Mouse (Mus musculus): ENCODE results near the gene Gm10318. TPM values are rescaled to one million over a fixed set of nuclear protein-coding genes. Genes with fewer than 3 reads are reported as not detected.

Gene Gm10318
- total RNA-seq (2012; rRNA removed), result not detected in 2 replicates

GRCm38 (mm10) chr10:77852559-77852958, at the start of gene Gm10318:
Gm10318 (plus strand) TSS chr10:77852859.
- Histone ChIP-seq H3K4me1 (ENCODE audit: control insufficient read depth in 2 of 2, insufficient read depth in 2 of 2, low read length in 2 of 2, poor library complexity in 1 of 2) (peaks cover 0 to 3% of the 10 kb centered on the region in 2 experiments; a peak in 1 of 4 replicates), H3K27ac (ENCODE audit: insufficient read depth, low read depth, low read length, poor library complexity, severe bottlenecking) (no peak within 1 kb of the TSS), H3K9me3 (ENCODE audit: control insufficient read depth, insufficient read depth, low read depth, low read length) (no peaks in the 10 kb centered on the region), H3K9ac (ENCODE audit: insufficient read depth, low read depth, low read length, poor library complexity, severe bottlenecking) (no peak within 1 kb of the TSS), H3K36me3 (ENCODE audit: control insufficient read depth, insufficient read depth, low read length, poor library complexity, severe bottlenecking) (no peaks in the 10 kb centered on the region), H3K4me3 (ENCODE audit: insufficient read depth in 1 of 2, low read depth in 1 of 2, low read length in 2 of 2, poor library complexity in 1 of 2, severe bottlenecking in 1 of 2) (no peak within 1 kb of the TSS)
- no peak for DNase-seq (ENCODE audit: low read depth, low spot score)
- in situ Hi-C loops (cut with MboI; ENCODE audit: low sequenced_read_pairs in 2 of 2, unreplicated experiment in 2 of 2), result no loop called here
- TF ChIP-seq HCFC1 (IDR thresholded peaks at IDR 0.05; ENCODE audit: borderline replicate concordance, insufficient read depth, low read length) (no peak), MAFK (IDR thresholded peaks at IDR 0.05; ENCODE audit: insufficient read depth, low read depth, low read length) (no peak), CHD2 (IDR thresholded peaks at IDR 0.05; ENCODE audit: low read depth, low read length) (no peak), ZC3H11A (IDR thresholded peaks at IDR 0.05; ENCODE audit: borderline replicate concordance, low read depth, low read length) (no peak)

DNA sequence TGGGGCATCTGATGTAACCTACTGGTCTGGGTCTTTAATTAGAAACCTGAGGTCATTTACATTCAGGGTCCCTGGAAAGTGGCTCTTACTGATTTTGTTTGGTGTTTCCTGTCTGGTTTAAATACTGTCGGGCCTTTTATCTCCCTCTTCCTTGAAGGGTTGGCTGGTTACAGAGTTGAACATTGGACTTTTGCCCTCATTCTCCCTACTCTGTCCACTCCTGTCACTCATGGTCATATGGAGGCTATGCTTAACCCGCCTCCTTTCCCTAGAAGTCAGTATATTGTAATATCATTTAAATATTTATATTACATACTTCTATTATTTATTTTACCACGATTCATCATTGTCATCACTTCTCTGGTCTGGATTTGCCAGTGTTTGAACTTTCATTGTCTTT, 48.6 kb upstream of the Gm10318 start:
- no peak for DNase-seq (ENCODE audit: low read depth, low spot score)
- H3K9ac ChIP-seq (ENCODE audit: insufficient read depth, low read depth, low read length, poor library complexity, severe bottlenecking), result no peak overlapping the region
- TF ChIP-seq ZNF384 (IDR thresholded peaks at IDR 0.05; ENCODE audit: low read depth, low read length), result no peak
- no peak for TF ChIP-seq ZC3H11A (IDR thresholded peaks at IDR 0.05; ENCODE audit: borderline replicate concordance, low read depth, low read length)
- no peak for TF ChIP-seq CHD2 (IDR thresholded peaks at IDR 0.05; ENCODE audit: low read depth, low read length)
- H3K4me1 ChIP-seq (ENCODE audit: control insufficient read depth in 2 of 2, insufficient read depth in 2 of 2, low read length in 2 of 2, poor library complexity in 1 of 2), result no peaks in the 10 kb centered on the region
- no peak overlapping the region for H3K4me3 ChIP-seq (ENCODE audit: insufficient read depth in 1 of 2, low read depth in 1 of 2, low read length in 2 of 2, poor library complexity in 1 of 2, severe bottlenecking in 1 of 2)
- no peaks in the 10 kb centered on the region for H3K9me3 ChIP-seq (ENCODE audit: control insufficient read depth, insufficient read depth, low read depth, low read length)
- in situ Hi-C loops (cut with MboI; ENCODE audit: low sequenced_read_pairs in 2 of 2, unreplicated experiment in 2 of 2), result no loop called here
- H3K36me3 ChIP-seq (ENCODE audit: control insufficient read depth, insufficient read depth, low read length, poor library complexity, severe bottlenecking), result no peaks in the 10 kb centered on the region
- H3K27ac ChIP-seq (ENCODE audit: insufficient read depth, low read depth, low read length, poor library complexity, severe bottlenecking), result no peak overlapping the region

- no peak for TF ChIP-seq ZNF384 (IDR thresholded peaks at IDR 0.05; ENCODE audit: low read depth, low read length)
- no peak for TF ChIP-seq CHD2 (IDR thresholded peaks at IDR 0.05; ENCODE audit: low read depth, low read length)
- no peak for TF ChIP-seq HCFC1 (IDR thresholded peaks at IDR 0.05; ENCODE audit: borderline replicate concordance, insufficient read depth, low read length)
- no peak for TF ChIP-seq ZC3H11A (IDR thresholded peaks at IDR 0.05; ENCODE audit: borderline replicate concordance, low read depth, low read length)
- TF ChIP-seq MAFK (IDR thresholded peaks at IDR 0.05; ENCODE audit: insufficient read depth, low read depth, low read length), result no peak
- Histone ChIP-seq H3K9me3 (ENCODE audit: control insufficient read depth, insufficient read depth, low read depth, low read length) (peaks cover 2% of the 10 kb centered on the region; the same call in 1 of the 2 replicates), H3K9ac (ENCODE audit: insufficient read depth, low read depth, low read length, poor library complexity, severe bottlenecking) (no peak within 1 kb of the TSS), H3K4me1 (ENCODE audit: control insufficient read depth in 2 of 2, insufficient read depth in 2 of 2, low read length in 2 of 2, poor library complexity in 1 of 2) (no peaks in the 10 kb centered on the region), H3K36me3 (ENCODE audit: control insufficient read depth, insufficient read depth, low read length, poor library complexity, severe bottlenecking) (no peaks in the 10 kb centered on the region), H3K4me3 (ENCODE audit: insufficient read depth in 1 of 2, low read depth in 1 of 2, low read length in 2 of 2, poor library complexity in 1 of 2, severe bottlenecking in 1 of 2) (no peak within 1 kb of the TSS), H3K27ac (ENCODE audit: insufficient read depth, low read depth, low read length, poor library complexity, severe bottlenecking) (no peak within 1 kb of the TSS)
- no peak for DNase-seq (ENCODE audit: low read depth, low spot score)
- in situ Hi-C loops (cut with MboI; ENCODE audit: low sequenced_read_pairs in 2 of 2, unreplicated experiment in 2 of 2), result no loop called here
Measured at GRCm38 (mm10) chr10:77811743-77812142, 40.9 kb upstream of the Gm10318 start, which contains the start of gene Gm9507. Gm9507 (minus strand) TSS chr10:77811843.

GRCm38 (mm10) chr10:77814382-77814781, 38.3 kb upstream of the Gm10318 start, which contains the start of gene Gm2696:
Gm2696 (plus strand) TSS chr10:77814682.
- no peaks in the 10 kb centered on the region for H3K36me3 ChIP-seq (ENCODE audit: control insufficient read depth, insufficient read depth, low read length, poor library complexity, severe bottlenecking)
- H3K27ac ChIP-seq (ENCODE audit: insufficient read depth, low read depth, low read length, poor library complexity, severe bottlenecking), result peak within 1 kb of the TSS; percentile 28; the same call in 1 of the 2 replicates

GRCm38 (mm10) chr10:77815514-77815913, 37.1 kb upstream of the Gm10318 start:
- DNase-seq (ENCODE audit: low read depth, low spot score), result peak; percentile 20
- Histone ChIP-seq H3K9me3 (ENCODE audit: control insufficient read depth, insufficient read depth, low read depth, low read length) (no peaks in the 10 kb centered on the region), H3K9ac (ENCODE audit: insufficient read depth, low read depth, low read length, poor library complexity, severe bottlenecking) (no peak overlapping the region), H3K36me3 (ENCODE audit: control insufficient read depth, insufficient read depth, low read length, poor library complexity, severe bottlenecking) (no peaks in the 10 kb centered on the region), H3K4me3 (ENCODE audit: insufficient read depth in 1 of 2, low read depth in 1 of 2, low read length in 2 of 2, poor library complexity in 1 of 2, severe bottlenecking in 1 of 2) (no peak overlapping the region), H3K4me1 (ENCODE audit: control insufficient read depth in 2 of 2, insufficient read depth in 2 of 2, low read length in 2 of 2, poor library complexity in 1 of 2) (no peaks in the 10 kb centered on the region), H3K27ac (ENCODE audit: insufficient read depth, low read depth, low read length, poor library complexity, severe bottlenecking) (no peak overlapping the region)
- in situ Hi-C loops (cut with MboI; ENCODE audit: low sequenced_read_pairs in 2 of 2, unreplicated experiment in 2 of 2), result no loop called here
- TF ChIP-seq ZNF384 (IDR thresholded peaks at IDR 0.05; ENCODE audit: low read depth, low read length) (no peak), ZC3H11A (IDR thresholded peaks at IDR 0.05; ENCODE audit: borderline replicate concordance, low read depth, low read length) (no peak), MAFK (IDR thresholded peaks at IDR 0.05; ENCODE audit: insufficient read depth, low read depth, low read length) (no peak), HCFC1 (IDR thresholded peaks at IDR 0.05; ENCODE audit: borderline replicate concordance, insufficient read depth, low read length) (no peak), CHD2 (IDR thresholded peaks at IDR 0.05; ENCODE audit: low read depth, low read length) (no peak)

More at GRCm38 (mm10) chr10:77814382-77814781, 38.3 kb upstream of the Gm10318 start, which contains the start of gene Gm2696:
- DNase-seq (ENCODE audit: low read depth, low spot score), result no peak
- TF ChIP-seq ZNF384 (IDR thresholded peaks at IDR 0.05; ENCODE audit: low read depth, low read length), result no peak
- TF ChIP-seq ZC3H11A (IDR thresholded peaks at IDR 0.05; ENCODE audit: borderline replicate concordance, low read depth, low read length), result no peak
- TF ChIP-seq MAFK (IDR thresholded peaks at IDR 0.05; ENCODE audit: insufficient read depth, low read depth, low read length), result 0 out of 2 replicates have a peak, but pooled peaks have one; percentile 19
- TF ChIP-seq CHD2 (IDR thresholded peaks at IDR 0.05; ENCODE audit: low read depth, low read length), result no peak
- no peak within 1 kb of the TSS for H3K4me3 ChIP-seq (ENCODE audit: insufficient read depth in 1 of 2, low read depth in 1 of 2, low read length in 2 of 2, poor library complexity in 1 of 2, severe bottlenecking in 1 of 2)
- peaks cover 2% of the 10 kb centered on the region; the same call in 1 of the 2 replicates for H3K9me3 ChIP-seq (ENCODE audit: control insufficient read depth, insufficient read depth, low read depth, low read length)
- no peak within 1 kb of the TSS for H3K9ac ChIP-seq (ENCODE audit: insufficient read depth, low read depth, low read length, poor library complexity, severe bottlenecking)
- H3K4me1 ChIP-seq (ENCODE audit: control insufficient read depth in 2 of 2, insufficient read depth in 2 of 2, low read length in 2 of 2, poor library complexity in 1 of 2), result no peaks in the 10 kb centered on the region
- in situ Hi-C loops (cut with MboI; ENCODE audit: low sequenced_read_pairs in 2 of 2, unreplicated experiment in 2 of 2), result no loop called here

Measured in ES-E14 (cell line).